Mouse (Mus musculus) c-Kit-positive CD71-negative TER-119-negative erythroid progenitor cells, embryonic 14.5 days (primary cell): ENCODE results near the gene Usp12.

Experiments used
- DNase-seq: peaks from one replicate; pipeline ENCODE4 v3.0.0-alpha.2; 2013; ENCODE audit warnings: low read depth

Gene Usp12

DNA sequence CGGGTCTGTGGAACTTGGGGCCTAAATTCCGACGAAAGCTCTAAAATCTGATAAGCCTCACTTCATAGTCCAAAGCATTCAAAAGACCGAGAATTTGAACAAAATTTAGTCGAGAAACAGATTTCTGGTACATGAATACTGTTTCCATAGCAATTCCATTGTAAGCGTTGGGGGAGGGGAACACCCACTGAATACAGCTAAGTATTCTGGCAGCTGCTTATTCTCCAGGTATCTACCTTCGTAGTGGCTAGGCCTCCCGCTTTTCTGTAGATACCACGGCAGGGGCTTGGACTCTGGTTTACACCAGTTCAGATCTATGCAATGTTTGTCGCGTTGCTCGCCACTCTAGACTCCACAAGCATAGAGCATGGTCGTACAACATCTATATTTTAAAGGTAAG is 922 bp upstream of the Usp12 start:
- DNase-seq, result no peak

DNA sequence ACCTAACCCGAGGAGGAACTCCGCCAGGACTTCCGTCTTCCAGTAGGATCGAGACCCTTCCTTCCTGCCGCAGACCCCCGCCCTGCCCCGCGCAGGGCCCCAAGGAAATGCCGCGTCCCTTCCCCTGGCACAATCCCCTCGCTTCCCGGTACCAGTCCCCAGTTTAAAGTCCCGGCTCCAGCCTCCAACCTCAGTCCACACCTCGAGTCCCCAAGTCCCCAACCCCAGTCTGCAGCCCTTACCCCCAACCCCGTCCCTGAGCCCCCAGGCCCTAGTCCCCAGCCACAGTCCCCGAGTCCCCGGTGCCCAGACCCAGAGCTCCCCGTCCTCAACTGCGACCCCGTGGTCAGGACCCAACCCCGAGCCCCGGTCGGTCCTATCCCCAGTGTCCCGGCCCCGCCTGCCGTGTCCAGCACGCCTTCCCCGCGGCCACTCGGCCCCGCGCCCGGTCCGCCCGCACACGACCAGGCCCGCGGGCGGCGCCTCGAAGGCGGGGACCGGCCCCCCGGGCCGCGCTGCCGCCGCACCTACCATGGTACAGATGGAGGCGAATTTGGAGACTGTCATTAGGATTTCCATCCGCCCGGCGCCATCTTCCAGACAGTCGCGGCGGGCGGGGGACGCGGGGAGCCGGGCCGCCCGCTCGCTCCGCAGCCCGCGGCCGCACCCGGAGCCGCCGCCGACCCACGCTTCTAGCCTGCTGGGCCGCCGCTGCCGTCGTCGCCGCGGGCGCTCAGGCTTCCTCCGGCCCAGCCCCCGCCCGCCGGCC is 538 bp downstream of the Usp12 start:
- DNase-seq, result no peak

DNA sequence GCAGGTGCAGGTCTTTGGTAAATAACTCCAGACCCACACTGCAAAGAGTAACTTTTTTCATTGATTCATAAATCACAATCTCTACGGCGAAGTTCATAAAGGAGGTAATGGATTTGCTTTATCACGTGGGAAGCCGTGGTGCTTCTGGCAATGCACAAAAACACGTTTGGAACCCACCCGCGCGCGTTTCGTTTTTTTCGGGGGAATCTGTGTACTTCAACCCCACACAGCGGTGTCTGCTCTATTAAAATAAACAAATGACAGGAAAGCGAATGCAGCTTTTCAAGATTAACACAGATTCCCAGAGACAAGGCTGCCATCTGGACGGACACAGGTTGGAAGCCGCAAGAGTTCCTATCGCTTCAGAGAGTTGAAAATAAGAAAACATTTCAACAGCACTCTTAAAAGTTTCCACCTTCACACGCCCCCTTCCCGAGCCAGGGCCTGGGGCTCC is 1.1 kb downstream of the Usp12 start:
- DNase-seq, result no peak

DNA sequence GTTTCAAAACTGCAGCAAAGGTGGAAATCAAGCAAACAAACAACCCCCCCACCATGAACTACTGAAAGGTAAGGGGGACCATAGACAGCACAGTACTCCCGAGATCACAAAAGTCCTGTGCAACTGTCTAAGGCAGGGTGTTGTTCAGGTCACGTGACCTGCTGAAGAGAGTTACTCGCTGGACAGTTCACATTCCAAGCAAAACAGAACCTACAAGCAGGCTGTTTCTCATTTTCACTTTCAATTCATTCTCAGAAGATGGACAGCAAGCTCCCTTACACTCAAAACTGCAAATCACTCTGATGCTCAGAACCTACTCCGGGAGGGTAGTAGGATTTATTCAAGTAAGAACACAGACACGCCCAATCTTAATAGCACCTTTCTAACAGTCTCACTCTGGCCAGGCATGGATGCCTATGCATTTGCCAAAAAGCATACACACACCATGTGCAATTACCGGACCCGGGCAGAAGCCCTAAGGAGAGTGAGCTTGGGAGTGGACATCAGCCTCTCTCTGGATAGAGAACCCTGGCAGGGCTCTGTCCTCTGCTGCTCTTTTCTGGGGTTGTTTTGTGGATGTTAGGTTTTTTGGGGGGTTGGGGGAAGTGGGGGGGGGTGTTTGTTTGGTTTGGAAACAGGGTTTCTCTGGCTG is 2.5 kb downstream of the Usp12 start:
- DNase-seq, result no peak

DNA sequence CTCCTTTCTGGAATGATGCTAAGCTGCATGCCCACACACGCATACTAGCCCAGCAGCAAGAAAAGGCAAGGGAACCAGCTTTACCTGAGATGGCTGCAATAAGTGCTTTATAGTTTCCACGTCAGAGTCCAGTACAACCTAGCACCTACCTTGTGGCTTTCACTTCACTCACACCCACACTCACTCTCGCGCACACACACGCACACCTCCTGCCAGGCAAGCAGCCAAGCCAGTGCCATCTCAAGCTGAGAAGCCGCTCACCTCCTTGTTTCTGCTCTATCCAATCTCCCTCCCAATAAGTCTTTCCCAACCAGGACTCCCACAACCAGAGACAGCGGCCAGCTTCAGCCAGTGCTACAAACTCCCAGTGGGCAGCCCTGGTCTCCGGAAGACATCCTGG is 3.9 kb downstream of the Usp12 start:
- DNase-seq, result no peak

DNA sequence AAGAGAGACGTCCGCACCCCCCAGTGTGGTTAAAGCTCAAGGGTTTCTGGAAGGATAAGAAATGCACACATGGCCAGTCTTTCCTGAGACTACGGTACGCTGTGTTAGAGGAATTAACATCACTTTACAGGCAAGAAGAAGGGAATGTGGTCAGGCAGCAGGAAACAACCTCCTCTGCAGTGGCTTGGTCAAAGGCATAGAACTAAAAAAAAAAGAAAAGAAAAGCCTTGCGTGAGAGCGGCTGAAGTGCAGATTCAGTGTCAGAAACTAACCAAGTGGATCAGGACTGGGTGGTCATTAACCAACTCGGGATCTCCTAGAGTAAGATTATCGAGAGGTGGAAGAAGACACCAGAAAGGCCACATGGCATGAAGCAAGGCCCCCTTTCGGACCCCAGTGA is 5.4 kb downstream of the Usp12 start:
- DNase-seq, result no peak

DNA sequence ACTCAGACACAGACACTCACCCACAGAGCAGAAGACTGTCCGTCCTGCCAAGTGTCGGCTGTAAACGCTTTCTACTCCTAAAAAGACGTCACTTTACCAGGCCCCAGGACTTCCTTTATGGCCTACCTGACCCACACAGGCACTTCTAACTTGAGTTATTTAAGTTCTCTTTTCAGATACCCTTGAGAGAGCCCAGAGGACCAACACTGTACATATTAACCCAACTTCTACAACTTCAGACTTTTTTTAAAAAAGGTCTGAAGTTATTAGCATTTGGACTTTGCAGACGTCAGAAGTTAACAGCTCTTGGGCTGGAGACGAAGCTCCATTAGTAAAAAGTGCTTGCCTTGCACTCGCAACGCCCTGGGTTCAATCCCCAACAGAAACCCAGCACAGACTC is 8.7 kb downstream of the Usp12 start:
- DNase-seq, result no peak

DNA sequence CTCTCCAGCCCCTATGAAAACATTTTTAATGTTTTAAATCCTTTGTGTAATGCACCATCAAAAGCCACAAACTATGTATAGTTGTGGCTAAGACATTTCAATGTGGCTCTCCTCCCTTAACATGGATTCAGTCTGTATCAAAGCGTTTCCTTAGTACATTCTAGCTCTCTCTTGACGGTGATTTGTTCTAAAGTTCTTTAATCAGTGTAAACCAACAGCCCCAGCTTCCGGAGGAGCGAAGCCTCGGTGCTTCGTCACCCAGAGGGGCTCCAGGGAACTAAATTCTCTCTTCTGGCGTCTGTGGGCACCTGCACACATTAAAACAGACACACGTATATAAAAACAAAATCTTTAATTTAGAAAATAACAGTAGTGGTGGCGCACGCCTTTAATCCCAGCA is 10.9 kb downstream of the Usp12 start:
- DNase-seq, result no peak

DNA sequence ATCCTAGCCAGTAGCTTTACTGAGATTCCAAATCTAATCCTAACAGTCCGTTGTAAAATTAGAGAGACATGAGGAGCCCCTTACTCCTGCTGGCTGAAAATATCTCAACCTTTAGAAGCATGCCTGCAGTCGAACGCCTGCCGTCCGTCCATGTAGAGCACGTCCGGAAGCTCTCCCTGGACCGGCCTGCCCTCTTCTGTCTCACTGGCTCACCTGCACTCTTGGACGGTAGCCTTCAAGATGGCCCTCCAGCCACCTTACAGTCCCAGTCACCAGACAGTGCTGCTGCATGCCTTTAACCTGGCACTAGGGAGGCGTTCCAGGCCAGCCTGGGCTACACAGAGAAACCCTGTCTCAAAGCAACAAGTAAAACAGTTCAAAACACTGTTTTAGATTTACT is 11.5 kb downstream of the Usp12 start:
- DNase-seq, result no peak

DNA sequence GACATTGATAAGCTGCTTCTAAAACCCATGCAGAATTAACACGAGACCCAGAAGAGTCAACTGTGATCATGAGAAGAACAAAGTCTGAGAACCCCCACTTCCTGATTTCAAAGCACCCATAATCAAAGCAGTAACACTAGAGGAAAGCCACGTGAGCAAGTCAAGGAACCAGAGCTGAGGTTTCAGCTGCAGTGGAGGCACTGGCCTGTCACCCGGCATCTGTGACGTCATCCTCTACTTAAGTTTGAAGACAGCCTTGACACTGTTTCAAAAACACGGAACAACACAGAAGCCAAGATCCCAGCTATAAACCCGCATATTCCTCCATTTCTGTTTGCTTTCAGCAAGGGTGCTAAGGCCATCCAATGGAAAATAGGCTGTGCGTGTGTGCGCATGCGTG is 13.1 kb downstream of the Usp12 start:
- DNase-seq, result no peak

DNA sequence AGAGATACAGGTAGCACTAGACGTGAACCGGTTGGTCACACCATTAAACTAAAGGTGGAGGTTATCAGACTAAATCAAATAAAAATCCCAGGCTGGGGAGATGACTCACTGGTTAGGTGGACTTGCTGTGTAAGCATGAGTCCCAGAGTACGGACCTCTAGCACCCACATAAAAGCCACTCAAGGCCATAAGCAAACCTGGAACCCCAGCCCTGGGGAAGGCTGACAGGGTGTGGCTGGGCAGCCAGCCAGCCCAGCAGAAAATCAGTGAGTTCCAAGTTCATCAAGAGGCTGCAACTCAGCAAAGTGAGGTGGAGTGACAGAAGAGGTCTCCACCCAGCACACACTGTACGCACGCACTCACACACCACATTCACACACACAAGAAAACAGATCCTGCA is 14.9 kb downstream of the Usp12 start:
- no peak for DNase-seq

DNA sequence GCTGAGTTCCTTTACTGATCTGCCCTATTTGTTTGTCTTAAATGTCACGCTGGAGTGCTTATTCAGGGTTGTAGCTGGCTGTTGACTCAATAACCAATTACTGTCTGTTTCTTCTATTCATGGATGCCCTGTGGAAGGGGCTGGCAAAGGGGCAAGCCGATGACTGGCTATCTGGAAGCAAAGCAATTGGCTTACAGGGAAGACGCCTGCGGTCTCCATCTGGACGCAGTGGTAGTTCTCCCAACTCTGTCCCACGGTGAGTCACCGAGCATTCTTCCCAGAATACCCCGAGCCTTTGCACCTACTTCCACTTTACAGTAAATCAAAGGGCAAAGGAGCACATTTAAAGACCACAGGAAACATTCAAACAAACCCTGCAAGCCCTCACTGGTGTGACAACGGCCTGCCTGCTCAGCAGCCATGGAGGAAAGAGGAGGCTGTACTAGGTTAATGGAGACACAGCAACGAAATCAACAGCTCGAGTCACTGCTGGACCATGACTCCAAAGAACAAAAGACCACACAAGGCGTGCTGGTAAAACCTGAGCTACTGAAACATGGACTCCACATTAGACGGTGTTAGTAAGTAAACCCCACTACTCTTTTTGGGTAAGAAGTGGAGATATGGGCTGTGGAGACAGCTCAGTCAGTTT is 17.7 kb downstream of the Usp12 start:
- DNase-seq, result no peak

DNA sequence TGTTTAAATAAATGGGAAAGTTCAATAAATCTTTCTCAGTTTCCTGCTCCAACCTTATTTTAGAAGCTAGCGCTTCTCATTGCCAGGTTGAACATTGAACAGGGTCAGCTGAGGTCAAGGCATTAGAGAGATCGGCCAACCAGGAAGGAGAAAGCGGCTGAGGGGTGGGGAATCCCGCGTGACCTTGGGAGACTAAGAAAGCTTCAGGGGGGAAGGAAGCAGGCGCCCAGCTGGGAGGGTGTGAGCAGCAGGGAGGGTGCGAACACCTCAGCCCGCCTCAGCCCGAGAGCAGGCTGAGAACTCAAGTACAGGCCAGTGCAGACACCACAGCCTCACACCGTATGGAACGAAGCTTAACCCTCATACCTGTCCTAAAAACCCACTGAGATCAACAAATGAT is 22.8 kb downstream of the Usp12 start:
- DNase-seq, result no peak

DNA sequence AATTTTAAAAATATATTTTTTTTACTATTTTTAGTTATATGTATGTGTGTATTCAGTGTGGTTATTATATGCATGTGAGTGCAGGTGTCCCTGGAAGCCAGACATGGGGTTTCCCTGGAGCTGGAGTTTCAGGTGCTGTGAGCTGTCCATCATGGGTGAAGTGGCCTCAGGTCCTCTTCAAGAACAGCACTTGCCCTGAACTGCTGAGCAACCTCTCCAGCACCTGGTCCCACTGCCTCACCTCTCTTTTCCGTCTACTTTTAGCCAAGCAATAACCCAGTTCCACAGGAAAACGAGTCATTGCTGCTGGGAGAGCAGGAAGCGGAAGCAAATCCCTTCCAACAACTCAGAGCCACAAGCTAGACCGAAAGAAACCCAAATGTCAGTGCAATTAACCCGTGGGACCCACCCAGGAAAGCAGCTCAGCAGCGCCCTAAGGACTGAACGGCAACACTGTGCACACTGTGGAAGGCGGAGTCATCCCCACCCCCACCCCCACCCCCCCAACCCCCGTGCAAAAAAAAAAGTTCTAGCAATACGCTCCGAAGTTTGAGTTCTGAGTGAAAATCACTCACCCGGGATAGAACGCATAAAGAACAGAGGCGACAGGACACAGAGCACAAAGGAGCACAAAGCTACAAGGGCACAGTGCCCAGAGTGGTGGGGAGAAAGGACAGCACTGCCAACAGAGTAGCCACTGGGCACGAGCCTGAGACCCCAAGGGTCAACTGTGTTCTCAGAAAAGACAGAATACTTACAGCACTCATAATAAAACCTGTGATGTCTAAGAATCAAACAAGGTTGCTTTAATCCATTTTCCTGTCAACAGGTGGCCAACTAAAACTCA is 24.6 kb downstream of the Usp12 start:
- no peak for DNase-seq

DNA sequence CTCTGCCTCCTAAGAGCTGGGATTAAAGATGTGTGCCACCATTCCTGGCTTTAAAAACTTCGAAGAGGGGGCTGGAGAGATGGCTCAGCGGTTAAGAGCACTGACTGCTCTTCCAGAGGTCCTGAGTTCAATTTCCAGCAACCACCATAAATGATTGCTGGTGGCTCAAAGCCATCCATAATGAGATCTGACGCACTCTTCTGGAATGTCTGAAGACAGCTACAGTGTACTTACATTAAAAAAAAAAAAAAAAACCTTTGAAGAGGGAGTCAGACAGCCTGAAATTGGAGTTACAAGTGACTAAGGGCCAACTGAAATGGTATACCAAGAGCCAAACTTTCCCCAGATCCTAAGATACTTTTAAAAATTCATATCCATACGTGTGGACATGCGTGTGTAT is 29.0 kb downstream of the Usp12 start:
- no peak for DNase-seq

DNA sequence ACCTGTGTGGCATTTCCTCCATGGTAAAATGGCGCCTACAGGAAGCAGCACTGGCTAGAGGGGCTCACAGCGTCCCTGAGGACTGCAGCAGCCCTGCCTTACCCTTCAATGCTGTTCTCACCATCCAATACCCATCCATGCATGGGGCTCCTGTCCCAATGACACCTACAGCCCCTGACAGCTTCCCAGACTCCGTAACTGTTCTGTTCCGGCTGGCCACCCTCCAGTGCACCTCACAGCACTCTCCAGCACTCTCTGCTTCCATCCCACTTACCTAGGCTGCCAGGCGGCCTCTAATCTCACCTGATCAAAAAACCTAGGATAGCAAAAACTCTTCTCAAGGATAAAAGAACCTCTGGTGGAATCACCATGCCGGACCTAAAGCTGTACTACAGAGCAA is 35.6 kb downstream of the Usp12 start:
- no peak for DNase-seq

DNA sequence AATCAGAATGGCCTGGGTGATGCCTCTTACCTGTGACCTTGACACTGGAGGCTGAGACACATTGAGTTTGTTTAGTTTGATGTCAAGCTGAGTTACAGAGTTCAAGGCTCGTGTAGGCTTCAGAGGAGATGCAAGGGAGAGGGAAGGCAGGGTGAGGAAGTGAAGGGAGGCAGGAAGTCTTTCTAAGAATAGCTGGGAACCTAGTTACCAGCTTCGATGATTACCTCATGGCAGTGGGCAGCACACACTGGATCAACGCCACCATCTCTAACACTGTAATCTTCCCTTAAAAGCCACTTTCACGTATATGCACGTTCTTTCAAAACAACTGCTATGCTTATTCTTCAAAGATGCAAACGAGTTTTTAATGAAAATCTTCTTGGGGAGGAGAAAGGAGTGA is 36.9 kb downstream of the Usp12 start:
- no peak for DNase-seq

DNA sequence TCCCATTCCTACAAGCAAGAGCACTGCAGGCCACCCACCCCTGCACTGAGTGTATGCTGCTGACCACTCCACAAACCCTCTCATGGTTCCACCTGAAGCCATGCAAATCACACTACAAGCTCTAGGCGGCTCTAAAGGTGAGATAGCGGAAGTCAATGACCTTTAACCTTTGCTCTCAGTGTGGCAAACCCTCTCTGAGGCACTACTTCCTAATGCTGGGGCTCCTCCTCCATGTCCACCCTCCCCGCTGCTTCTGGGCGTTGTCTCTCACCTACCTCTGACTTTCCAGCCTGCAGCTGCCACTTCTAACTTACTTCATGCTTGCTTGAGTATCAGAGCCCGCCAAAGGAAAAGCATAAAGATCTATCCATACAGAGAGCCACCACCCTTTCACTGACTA is 37.5 kb downstream of the Usp12 start:
- DNase-seq, result no peak

DNA sequence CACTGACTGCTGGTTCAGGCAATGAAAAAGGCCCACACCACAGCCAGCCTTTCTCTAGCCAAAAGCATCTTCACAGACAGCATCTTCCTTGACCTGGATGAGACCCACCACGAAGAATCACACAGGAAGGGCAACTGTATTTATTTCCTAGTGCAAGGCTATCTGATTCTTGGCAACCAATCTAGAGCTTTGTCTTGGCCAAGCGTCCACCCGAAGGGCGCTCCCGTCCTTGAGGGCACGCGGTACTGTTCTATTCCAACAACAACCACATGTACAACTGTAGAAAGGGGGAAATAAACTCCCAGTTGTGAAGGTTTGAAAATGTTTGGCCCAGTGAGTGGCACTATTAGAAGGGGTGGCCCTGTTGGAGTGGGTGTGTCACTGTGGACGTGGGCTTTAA is 41.6 kb downstream of the Usp12 start:
- no peak for DNase-seq

DNA sequence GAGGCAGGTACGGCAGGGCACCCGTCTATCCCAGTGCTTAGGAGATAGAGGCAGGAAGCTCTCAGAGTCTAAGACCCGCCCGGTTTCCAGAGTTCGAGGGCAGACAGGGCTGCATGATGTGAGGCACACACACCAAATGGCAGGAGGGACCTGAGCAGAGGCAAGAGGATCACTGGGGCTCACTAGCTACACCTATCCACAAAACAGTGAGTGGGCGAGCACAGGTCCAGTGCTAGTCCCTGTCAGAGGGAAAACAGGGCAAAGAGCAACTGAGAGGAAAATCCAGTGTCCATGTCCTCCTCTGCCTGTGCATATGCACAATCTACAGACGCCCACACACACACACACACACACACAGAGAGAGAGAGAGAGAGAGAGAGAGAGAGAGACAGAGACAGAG is 43.8 kb downstream of the Usp12 start:
- no peak for DNase-seq

DNA sequence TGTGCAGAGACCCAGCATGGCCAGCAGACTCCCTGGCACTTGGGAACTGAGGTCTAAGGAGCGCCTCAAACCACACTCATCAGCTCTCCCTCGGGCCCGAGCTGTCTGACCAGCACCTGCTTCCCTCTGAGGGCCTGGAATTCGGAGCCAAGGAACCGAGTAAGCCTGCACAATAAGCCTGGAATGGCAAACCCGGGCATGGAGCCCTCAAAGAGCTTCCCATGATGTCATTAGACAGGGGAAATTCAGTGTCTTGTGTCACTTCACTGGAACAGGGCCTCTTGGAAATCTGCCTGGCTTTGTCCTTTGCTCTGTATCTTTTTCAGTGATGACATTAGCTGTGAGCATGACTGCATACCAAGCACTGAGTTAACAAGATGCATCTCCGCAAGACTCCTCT is 44.5 kb downstream of the Usp12 start:
- no peak for DNase-seq

DNA sequence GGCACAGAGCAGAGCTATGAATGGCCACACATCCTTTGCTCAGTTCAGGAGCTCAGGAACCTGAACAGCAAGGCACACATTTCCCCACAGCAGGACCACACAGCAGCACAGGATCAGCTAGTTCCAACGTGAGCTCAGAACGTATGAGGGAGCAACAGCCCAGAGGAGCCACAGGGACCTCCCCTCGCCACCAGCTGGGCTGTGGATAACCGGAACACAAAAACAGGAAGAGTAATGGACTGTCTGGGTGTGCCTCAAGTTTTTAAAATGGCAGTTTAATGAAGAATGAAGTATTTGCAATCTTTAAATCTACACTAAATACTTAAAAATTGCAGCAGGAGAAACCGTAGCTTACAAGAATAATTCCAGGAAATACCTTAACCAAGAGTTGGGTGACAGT is 44.9 kb downstream of the Usp12 start:
- DNase-seq, result no peak
